15 mouse cellular contexts compared by ENCODE assay signal in genomic region chr12:3773643-3774042, GRCm38 (mm10).
"Had no signal": no experiment of that assay in that cellular context is flagged by ENCODE, and none has a peak within 500 bp of the region (broad histone marks: within the 10 kb centered on the region; RNA-seq: fewer than 3 reads in every experiment).

No protein-coding gene starts in this region.

- H3K27ac ChIP-seq: kidney, embryonic 15.5 days; limb, embryonic 12.5 days; limb, embryonic 15.5 days; liver, embryonic 14.5 days; macrophage had no signal

- DNase-seq: kidney, adult 11 months; kidney, adult 8-10 months; kidney, postnatal 10 days; layer of hippocampus, postnatal 36 days; liver, postnatal 0 days; lung, embryonic 14.5 days; midbrain, embryonic 14.5 days; thymus, adult 2 months; thymus, postnatal 14 days; thymus, postnatal 4 days had no signal

- H3K4me3 ChIP-seq: kidney, embryonic 15.5 days; limb, embryonic 12.5 days; limb, embryonic 15.5 days had no signal
